Mouse (Mus musculus) cerebellum, adult 2 months (tissue): ENCODE data around the gene Otx1. TPM values are rescaled to one million over a fixed set of nuclear protein-coding genes. Genes with fewer than 3 reads are reported as not detected.

ENCODE experiments used
- DNase-seq, 2 experiments: peaks; one replicate each; pipeline ENCODE4 v3.0.0; 2021
- H3K27ac ChIP-seq: fragments of 200-500 bp; 2 replicates; pipeline ENCODE4 v1.5.1; 2012; ENCODE audit warnings: low read length, control low read depth, inconsistent platforms; ENCODE audit not compliant: insufficient read depth
- H3K27me3 ChIP-seq: fragments of 200-500 bp; 2 replicates; pipeline ENCODE4 v1.6.1; 2012; ENCODE audit warnings: inconsistent platforms, mild to moderate bottlenecking, low read length, moderate library complexity; ENCODE audit not compliant: control insufficient read depth, insufficient read depth
- H3K4me1 ChIP-seq: fragments of 200-500 bp; 2 replicates; pipeline ENCODE4 v1.6.1; 2011; ENCODE audit warnings: low read length; ENCODE audit not compliant: control insufficient read depth, insufficient read depth
- H3K4me3 ChIP-seq: fragments of 200-500 bp; replicated peaks from 2 replicates; pipeline ENCODE3; 2011; ENCODE audit warnings: mild to moderate bottlenecking, low read depth, low read length, control low read depth; ENCODE audit not compliant: insufficient read depth
- CTCF ChIP-seq: fragments of 200-500 bp; IDR thresholded peaks from 2 replicates; pipeline ENCODE4 v1.5.1; 2011; ENCODE audit warnings: low read depth, mild to moderate bottlenecking, control low read depth, low read length, moderate library complexity, borderline replicate concordance; ENCODE audit not compliant: insufficient read depth
- POLR2A ChIP-seq: fragments of 200-500 bp; IDR thresholded peaks from 2 replicates; pipeline ENCODE4 v1.6.1; 2011; ENCODE audit warnings: low read length, control low read depth, borderline replicate concordance; ENCODE audit not compliant: insufficient read depth
- WGBS: fragments of 180-500 bp; shearing (Covaris S2); methylation state at CpG from one replicate; pipeline ENCODE4 v1.1.7; 2018; 5-methylcytosine and 5-hydroxymethylcytosine counted together
- polyA plus RNA-seq: library from polyadenylated mRNA; depleted of rRNA; stranded (reverse); fragments of >200 nt; gene quantifications from 2 replicates; pipeline ENCODE4 v1.2.3, GENCODE M21; 2012

The Otx1 gene
- polyA plus RNA-seq, 1 experiment = 0.21 TPM

DNA sequence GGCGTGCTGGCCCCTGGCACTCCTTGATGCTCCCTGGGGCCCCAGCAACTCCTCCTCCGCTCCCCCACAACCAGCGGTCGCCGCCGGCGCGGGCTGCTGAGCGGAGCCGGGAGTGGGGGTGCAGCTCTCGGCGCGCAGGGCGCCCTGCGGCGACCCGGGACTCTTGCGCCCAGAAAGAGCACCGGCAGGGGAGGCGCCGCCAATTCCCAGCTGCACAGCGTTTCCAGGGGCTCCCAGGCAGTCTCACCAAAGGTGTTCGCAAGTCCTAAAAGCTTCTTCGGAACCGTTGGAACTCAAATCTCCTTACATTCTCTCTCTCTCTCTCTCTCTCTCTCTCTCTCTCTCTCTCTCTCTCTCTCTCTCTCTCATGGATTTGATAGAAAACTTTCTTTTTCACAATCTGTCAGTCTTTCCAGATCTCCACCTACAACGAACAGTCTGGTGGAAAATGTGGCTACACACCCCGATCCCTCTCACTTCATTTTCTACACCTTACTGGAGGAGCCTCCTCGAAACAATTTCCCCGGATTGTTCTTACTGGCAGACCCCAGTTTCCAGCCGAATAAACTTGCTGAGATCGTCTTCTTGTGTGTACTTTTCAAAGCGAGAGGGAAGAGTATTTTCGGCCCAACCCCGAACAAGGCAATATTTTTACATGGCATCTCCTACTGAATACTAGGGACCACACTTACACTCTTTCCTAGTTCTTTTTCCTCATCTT is 475 bp downstream of the Otx1 start:
- H3K4me3 ChIP-seq = peak overlapping the region; percentile 43
- no peak overlapping the region for H3K27ac ChIP-seq
- TF ChIP-seq CTCF = no peak
- TF ChIP-seq POLR2A = no peak
- DNase-seq = peak; percentile 31 to 51
- H3K4me1 ChIP-seq = no peaks in the 10 kb centered on the region
- WGBS = 1% methylated on average over 34 of the region's 34 CpGs
- H3K27me3 ChIP-seq = peaks cover 17% of the 10 kb centered on the region; the same call in 1 of the 2 replicates

DNA sequence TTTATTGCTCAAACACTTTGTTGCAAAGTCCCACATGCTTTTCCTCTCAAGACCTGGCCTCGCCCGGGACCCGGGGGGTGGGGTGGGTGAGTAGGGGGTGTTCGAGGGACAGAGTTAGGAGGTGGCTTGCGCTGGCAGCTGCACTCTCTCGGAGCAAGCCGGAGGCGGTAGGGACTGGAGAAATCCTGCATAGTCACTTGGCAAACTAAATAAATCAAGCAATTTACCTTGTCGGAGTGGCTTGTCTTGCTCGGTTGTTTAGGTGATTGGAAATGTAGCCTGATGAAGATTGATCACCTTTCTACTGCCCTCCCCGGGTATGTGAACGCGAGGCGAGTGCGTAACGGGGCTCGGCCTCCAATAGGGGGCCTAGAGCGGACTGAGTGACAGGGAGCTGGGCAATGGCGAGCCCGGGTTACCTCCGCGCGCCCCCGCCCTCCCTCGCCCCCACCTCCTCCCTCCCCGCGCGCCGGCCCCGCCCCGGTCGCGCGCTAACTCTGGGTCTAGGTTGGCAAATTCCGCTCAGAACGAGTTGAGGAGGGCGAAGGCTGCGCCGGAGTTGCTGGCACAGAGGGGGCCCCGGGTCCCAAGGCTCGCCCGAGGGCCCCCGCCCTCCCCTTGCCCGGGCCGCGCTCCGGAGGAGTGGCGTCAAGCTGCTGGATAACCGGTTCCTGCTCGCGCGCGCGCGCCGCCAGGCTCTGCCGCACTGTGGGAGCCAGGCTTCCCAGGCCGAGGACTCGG is 1.2 kb downstream of the Otx1 start:
- H3K4me3 ChIP-seq = peak overlapping the region; percentile 43
- H3K27me3 ChIP-seq = peaks cover 19% of the 10 kb centered on the region; the same call in 1 of the 2 replicates
- no peaks in the 10 kb centered on the region for H3K4me1 ChIP-seq
- no peak for TF ChIP-seq CTCF
- no peak for TF ChIP-seq POLR2A
- WGBS = under 1% methylated on average over 57 of the region's 59 CpGs
- H3K27ac ChIP-seq = no peak overlapping the region
- peak; percentile 37 to 43 for DNase-seq

DNA sequence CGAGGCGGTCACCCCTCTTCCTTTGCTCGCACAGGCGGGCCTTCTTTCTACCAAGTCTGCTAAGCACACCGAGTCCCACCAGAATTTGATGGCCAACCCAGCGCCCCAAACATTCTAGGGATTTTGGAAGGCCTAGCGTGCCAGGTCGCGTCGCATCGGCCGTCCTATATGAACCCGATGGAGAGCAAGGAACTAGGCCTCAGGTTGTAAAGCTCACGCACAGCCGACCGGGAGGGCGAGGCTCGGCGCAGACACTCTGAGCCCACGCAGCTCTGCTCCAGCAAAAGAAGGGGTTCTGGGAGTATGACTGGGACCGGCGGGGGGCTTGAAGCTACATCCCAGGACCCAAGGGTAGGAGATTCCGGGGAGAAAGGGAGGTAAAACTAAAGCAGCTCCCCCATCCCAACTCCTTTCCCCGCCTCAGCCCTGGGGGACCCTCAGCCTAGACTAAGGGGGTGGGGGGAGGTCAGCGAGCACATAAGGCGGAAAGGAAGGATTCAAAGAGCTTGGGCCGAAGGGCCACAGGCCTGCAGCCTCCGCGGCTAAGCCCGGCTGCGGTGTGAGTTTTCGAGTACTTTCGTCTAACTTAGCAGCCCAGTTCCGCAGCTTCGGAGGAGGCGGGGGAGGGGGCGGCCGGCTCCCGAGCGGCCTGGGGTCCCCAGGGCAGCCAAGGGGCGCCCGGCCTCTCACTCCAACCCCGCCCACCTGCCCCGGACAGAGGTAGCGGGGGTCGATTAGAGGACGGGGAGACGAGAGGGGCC is 2.2 kb downstream of the Otx1 start:
- Histone ChIP-seq H3K4me1 (no peaks in the 10 kb centered on the region), H3K27me3 (peaks cover 23% of the 10 kb centered on the region; the same call in 1 of the 2 replicates), H3K4me3 (no peak overlapping the region), H3K27ac (no peak overlapping the region)
- no peak for DNase-seq
- WGBS = 25% methylated on average over 48 of the region's 48 CpGs
- TF ChIP-seq CTCF (no peak), POLR2A (no peak)

DNA sequence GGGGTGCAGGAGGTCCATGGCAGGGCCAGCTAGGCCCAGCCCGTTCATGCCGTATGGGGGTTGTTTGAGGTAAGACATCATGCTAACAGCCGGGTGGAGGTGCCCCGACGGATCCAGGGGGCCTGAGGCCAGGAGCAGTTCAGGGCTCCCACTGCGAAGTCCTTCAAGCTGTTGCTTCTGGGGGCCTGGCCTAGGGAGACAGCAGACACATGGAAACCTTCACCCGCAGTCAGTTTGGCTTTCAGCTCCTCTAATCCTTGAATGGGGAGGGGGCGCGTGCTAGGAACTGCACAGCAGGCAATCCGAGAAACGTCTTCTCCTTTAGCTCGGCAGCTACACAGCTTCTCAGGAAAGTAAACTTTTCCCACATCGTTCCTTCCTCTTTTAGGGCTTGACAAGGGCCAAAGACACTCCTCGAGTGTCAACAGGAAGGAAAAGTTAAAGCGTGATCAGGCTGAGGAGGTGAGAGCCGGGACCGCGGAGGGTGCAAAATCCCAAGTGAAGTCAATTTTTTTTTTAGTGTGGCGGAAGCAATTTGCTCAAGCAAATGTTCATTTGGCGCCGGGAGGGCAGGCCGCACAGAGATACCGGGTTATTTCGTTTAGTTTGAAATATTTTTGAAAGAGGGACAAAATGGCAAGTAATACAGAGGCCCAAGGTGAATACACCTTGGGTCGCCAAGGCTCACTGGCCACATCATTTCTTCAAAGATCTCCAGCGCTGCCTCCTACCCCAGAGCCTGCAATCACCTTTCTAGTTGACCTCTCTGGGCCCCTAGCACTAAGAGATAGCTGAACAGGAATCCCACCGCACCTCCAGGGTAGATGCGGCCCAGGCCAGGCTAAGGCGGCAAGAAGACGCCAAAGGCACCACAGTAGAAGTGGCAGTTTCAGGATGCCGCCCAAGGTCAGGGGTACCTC is 3.0 kb downstream of the Otx1 start:
- peak in 1 of 2 experiments; percentile 25 for DNase-seq
- 58% methylated on average over 31 of the region's 31 CpGs for WGBS
- Histone ChIP-seq H3K27ac (no peak overlapping the region), H3K4me3 (no peak overlapping the region), H3K27me3 (peaks cover 23% of the 10 kb centered on the region; the same call in 1 of the 2 replicates), H3K4me1 (no peaks in the 10 kb centered on the region)
- TF ChIP-seq POLR2A = no peak
- no peak for TF ChIP-seq CTCF

DNA sequence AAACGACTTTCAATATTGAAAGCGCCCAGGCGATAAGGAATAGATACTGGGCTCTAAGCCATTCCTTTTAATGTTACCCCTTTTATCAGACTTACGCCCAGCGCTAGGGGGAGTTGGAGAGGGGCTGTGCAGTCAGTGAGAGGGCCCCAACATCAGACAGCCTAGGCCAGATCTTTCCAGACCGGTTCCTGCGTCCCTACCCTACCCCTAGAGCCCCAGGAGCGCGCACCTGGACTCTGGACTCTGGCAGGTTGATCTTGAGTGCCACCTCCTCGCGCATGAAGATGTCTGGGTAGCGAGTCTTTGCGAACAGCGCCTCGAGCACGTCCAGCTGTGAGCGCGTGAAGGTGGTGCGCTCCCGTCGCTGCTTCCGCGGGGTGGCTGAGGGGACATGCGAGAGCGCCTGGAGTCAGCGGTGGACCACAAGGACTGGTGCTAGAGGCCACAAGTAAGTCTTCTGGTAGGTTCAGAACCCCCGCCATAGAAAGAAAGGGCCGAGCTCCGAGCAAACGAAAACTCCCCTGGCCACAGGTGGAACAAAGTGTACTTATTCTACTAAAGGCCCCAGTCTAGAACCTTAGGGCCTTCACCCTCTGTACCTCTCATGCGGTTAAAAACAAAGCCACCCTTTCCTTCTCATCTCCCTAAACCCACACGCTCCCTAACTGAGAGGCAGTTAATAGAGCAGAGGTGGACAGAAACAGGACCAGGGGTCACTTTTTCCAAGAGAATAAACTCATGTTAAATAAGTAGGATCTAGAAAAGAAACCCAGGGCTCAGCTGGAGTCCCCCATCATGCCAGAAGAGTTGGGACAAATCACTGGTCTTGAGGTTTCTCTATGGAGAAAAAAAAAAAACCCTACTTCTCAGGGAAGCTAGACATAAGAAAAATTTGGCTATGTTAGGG is 4.3 kb downstream of the Otx1 start:
- TF ChIP-seq CTCF (no peak), POLR2A (no peak)
- no peak overlapping the region for H3K4me3 ChIP-seq
- H3K4me1 ChIP-seq = no peaks in the 10 kb centered on the region
- WGBS = 48% methylated on average over 32 of the region's 32 CpGs
- H3K27me3 ChIP-seq = peaks cover 31% of the 10 kb centered on the region; the same call in 1 of the 2 replicates
- H3K27ac ChIP-seq = no peak overlapping the region
- DNase-seq = peak; percentile 7 to 12

DNA sequence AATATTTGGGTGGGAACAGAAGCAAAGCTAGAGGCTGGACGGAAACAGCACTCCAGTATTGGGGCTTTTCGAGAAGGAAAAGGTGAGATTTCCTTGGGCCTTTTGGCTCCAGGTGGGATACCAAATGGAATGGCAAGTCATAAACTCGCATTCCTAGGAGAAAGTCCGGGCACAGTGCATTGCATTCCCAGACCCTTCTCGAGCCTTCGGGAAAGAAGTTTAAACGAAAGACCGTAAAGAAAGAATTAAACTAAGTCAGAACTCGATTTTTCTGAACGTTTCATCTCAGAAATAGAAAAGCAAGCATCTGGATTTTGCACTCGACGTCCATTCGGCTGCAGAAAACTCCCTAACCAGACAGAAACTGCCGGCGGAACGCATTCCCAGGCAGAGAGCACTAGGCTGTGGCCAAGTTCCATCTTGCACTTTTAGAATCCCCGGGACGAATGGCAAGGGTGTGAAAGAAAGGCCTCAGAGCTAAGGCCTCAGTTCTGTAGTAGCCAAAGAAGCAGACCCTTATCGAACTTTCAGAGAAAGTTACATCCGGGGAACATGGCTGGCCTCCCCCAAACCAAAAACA is 5.0 kb downstream of the Otx1 start:
- Histone ChIP-seq H3K27ac (no peak overlapping the region), H3K4me1 (no peaks in the 10 kb centered on the region), H3K4me3 (no peak overlapping the region), H3K27me3 (peaks cover 35% of the 10 kb centered on the region)
- DNase-seq = peak in 1 of 2 experiments; percentile 25
- TF ChIP-seq CTCF = no peak
- WGBS = 30% methylated on average over 20 of the region's 20 CpGs
